Mouse (Mus musculus) left cerebral cortex, adult 9 months (tissue): Measurements from ENCODE around the gene Mns1.
"Not testable (repeated sequence)": the region's sequence is repeated elsewhere in the genome, so short reads cannot be mapped to it uniquely, and the experiment has no call there.

Experiments
- DNase-seq, 2 experiments: peaks; one replicate each; pipeline ENCODE4 v3.0.0; 2022; ENCODE audit warnings: low spot score in 2 of 2

Mns1 gene

DNA sequence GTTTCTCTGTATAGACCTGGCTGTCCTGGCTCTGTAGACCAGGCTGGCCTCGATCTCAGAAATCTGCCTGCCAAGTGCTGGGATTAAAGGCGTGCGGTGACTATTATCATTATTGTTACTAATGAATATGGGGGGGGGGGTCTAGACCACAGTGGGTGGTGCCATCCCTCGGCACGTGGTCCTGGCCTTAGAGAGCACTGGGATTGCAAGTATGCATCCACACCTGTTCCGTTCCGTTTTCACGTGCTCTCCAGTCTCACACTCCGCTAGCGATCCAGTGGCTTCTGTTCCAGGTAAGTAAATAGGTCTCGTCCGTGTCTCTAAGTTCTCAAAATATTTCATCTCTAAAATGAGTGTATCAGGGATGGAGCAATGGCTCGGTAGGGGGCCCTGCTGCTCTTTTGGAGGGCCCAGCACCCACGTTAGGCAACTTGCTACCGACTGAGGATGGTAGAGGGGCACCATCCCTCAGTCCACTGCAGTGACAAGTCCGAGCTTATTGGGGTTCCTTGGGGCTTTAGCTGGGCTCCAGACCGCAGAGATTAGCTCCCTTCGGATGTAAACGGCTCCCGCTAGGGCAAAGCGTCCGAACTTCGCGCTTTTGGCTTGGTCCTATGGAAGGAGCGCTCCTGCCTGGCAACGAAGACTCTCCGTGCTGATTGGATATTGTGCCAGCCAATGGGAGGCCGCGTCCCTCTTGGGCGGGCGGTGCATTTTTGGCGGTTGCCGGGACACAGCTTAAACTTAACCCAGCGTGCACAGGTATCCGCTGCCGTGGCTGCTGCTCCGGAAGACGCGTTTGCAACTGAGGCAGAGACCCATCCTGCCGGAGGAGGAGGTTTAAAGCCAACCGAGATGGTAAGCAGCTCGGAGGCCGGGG lies at the start of gene Mns1:
Gene Mns1 (plus strand): TSS at position 190 of the 880 bp plus-strand sequence.
- DNase-seq: peak; percentile 76 to 94

GRCm38 (mm10) chr9:72388934-72389333 lies 48.9 kb upstream of the Mns1 start:
- no peak for DNase-seq

- no peak for DNase-seq
Measured at GRCm38 (mm10) chr9:72389431-72390002, 48.3 kb upstream of the Mns1 start.

GRCm38 (mm10) chr9:72390321-72391077 lies 47.3 kb upstream of the Mns1 start:
- no peak for DNase-seq

GRCm38 (mm10) chr9:72392686-72393085 lies 45.1 kb upstream of the Mns1 start:
- DNase-seq: no peak

DNA sequence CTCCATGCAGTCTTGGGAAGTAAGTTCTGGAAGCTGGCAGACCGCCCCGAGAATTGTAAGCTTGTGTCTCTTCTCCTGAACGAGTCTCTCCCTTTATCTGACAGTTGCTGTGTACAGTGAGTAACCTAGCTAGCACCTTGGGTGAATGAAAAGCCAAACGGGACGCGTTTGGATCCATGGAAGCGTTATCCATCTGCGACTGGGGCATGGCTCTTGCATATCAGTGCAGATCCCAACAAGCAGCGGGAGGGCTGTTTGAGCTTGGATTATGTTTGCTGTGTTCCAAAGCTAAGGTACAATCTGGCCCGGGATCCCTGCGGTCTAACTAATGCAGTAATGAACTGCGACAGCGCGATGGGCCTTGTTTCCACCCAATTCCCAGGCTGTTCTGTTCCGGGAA lies 44.6 kb upstream of the Mns1 start:
- no peak for DNase-seq

DNA sequence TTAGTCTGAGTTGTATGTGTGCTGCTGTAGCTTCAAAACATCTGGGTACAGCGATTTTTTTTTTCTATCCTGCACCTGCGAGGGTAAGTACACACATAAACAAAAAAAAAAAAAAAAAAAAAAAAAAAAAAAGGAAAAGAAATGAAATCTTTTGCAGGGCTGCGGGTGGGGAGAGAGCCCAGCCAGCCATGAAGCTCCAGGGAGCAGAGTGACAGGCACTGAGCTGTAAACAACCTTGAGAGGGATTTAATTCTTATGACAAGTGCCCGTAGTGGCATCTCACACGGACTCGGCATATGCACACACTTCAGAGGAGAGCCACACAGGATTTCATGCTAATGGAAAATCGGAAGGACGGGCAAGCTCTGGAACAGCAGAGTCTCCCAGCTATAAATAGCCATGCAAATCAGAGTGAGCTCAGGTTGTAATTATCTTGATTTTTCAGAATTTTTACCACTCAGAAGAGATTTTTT lies 43.9 kb upstream of the Mns1 start:
- no peak for DNase-seq

DNA sequence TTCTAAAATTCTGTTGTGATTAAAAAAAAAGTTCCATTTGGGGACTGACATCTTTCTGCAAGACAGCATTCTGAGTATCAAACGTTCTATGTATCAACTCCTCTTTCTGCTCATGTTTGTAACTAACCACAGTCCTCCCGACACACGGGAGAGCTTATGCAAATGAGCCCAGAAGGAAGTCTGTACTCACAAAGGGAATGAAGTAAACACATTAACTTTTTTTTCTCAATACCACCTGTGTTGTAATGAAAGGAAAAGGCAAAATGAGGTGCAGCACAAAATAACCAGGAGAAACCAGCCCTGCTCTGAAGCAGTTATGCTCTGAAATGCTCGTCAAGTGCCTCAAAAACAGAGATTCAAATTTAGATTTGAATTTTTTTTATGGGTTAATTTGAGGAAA lies 37.7 kb upstream of the Mns1 start:
- no peak for DNase-seq

- not testable (repeated sequence) for DNase-seq
Measured at GRCm38 (mm10) chr9:72401769-72402168, 36.0 kb upstream of the Mns1 start.

- DNase-seq: no peak
Measured at GRCm38 (mm10) chr9:72403421-72403820, 34.4 kb upstream of the Mns1 start.

GRCm38 (mm10) chr9:72404446-72404845 lies 33.4 kb upstream of the Mns1 start:
- DNase-seq: no peak

GRCm38 (mm10) chr9:72404934-72405333 lies 32.9 kb upstream of the Mns1 start:
- DNase-seq: no peak

- DNase-seq: no peak
Measured at GRCm38 (mm10) chr9:72405882-72406638, 31.8 kb upstream of the Mns1 start.

GRCm38 (mm10) chr9:72408131-72408586 lies 29.7 kb upstream of the Mns1 start:
- peak in 1 of 2 experiments; percentile 81 for DNase-seq

GRCm38 (mm10) chr9:72409381-72410225 lies 28.2 kb upstream of the Mns1 start:
- no peak for DNase-seq

DNA sequence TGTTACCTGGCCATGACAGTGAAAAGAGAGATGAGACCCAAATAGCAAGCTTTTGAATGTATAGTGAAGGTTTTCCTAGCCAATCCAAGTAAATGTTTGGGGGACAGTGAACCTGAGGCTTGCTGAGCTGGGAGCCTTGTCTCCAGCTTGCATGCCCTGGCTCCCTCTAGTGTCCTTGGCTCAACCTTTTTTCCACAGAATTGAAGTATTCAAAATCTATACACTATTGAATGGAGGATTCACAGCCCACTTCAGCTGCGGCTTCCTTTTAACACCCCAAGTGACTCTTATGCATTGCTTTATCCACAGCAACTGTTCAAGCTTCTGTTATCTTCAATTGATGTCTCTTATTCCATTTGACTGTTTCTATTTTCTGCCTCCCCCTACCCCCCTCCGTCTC lies 26.1 kb upstream of the Mns1 start:
- no peak for DNase-seq

GRCm38 (mm10) chr9:72418443-72418842 lies 19.4 kb upstream of the Mns1 start:
- DNase-seq: no peak

DNA sequence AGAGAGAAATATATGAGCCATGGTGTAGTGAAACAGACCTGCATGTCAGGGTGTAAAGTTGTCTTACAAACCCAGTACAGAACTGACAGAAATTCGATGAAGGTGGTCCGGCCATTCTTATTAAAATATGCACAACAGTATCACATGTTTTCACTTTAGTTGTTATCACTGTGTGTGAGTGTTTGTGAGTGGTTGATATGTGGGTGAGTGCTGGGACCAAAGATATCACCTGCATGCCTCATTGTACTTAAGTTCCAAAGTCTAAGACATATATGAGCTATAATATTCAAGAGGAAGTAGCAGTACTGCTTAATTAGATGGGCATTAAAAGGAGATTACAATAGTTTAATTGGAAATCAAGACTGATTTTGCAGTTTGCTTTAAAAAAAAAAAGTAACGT lies 17.3 kb upstream of the Mns1 start:
- no peak for DNase-seq

DNA sequence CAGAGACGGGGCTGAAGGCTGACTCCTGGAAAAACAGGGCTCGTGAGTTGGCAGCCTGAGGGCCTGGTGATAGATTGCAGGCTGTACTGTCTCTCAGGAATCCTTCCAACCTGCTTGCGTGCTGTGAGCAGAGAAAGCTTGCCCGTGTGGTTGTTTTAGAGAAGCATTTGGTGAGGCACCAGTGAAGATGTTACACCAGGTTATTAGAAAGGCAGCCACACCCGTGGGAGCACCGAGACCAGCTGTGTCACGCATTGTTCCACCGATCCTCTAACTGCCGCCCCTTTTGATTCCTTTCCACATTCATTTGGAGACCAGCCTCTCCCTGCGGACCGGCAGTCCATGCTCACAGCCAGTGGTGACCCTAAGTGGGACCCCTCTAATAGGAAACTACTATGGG lies 15.5 kb upstream of the Mns1 start:
- DNase-seq: no peak

GRCm38 (mm10) chr9:72422753-72423152 lies 15.1 kb upstream of the Mns1 start:
- DNase-seq: no peak
